Mouse (Mus musculus) cerebellum, adult 9-11 months (tissue): ENCODE results near the gene Nfkbil1.

Experiments
- DNase-seq: peaks from one replicate; pipeline ENCODE4 v3.0.0; 2022

The Nfkbil1 gene

GRCm38 (mm10) chr17:35235614-35236389, at the start of gene Nfkbil1:
TSS of gene Nfkbil1 (minus strand) at chr17:35235792.
- DNase-seq = peak; percentile 94

DNA sequence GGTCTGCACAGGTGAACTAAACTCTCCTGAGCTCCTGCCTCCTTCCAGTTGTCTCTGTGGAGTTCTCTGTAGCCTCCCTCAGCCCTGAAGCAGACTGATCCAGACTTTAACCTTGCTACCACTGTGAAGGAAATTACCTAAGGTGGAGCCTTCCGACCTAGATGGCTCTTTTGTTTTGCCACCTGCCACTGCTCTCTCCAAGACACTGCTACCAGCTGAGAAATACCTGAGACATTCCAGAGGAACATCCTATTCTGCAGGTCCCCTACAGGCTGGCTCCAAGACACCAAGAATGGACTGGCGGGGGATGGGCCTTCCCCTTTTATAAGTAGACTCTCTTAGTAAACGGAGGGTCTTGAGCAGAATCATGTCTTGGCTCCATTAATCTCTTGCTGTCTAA, 44.7 kb upstream of the Nfkbil1 start:
- no peak for DNase-seq

DNA sequence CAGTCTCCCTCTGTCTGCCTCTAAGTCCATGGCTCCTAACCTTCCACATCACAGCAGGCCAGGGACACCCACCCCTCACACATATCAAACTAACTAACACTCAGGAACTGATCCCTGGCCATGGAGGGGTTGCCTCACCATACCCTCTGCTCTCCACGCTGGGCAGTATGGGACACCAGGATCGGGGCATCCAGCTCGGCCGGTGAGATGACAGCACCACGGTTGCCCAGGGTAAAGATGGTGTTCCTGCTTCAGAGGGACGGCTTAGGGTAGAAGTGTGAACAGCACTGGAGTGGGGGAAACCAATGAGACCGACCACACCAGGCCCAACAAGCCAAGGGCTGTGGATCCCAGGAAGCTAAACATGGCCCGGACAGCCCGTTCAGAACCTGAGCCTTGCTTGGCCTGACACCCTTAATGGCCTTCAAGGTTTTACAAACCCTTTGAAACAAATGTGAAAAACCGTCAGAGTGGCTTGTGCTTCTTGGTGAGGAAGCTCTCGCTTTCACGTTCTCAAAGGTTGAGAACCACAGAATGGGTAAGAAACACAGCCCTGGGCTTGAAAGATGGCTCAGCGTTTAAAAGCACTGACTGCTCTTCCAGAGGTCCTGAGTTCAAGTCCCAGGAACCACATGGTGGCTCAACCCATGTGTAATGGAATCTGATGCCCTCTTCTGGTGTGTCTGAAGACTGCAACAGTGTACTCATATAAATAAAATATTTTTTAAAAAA, 43.5 kb upstream of the Nfkbil1 start:
- no peak for DNase-seq

GRCm38 (mm10) chr17:35278049-35278448, 42.5 kb upstream of the Nfkbil1 start:
- DNase-seq = no peak

DNA sequence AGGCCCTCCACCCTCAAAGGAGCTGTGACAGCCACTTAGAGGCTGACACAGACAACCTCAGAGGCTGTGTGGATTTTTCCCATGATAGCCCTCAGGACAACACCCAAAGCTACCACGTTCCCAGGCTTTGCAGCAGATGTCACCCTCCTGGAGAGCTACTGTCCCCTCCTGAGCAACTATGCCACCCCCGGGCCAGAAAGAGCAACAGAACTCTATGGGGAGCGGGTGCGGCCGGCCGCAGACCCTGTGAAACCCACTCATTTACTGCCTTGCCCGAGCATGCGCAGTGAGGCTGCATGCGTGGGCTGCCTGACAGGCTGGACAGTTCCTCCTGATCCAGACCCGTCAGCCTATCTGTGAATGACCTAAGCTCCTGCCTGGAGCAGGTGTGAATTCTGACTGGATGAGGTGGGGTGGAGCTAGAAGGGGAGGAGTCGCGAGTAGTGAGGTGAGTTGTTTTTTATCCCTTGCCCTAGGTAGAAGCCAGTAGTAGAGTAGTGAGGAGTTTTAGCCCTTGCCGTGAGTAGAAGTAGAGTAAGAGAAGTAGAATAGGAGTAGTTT, 40.8 kb upstream of the Nfkbil1 start:
- no peak for DNase-seq

- peak; percentile 73 for DNase-seq
Measured at GRCm38 (mm10) chr17:35274770-35275169, 39.2 kb upstream of the Nfkbil1 start.

DNA sequence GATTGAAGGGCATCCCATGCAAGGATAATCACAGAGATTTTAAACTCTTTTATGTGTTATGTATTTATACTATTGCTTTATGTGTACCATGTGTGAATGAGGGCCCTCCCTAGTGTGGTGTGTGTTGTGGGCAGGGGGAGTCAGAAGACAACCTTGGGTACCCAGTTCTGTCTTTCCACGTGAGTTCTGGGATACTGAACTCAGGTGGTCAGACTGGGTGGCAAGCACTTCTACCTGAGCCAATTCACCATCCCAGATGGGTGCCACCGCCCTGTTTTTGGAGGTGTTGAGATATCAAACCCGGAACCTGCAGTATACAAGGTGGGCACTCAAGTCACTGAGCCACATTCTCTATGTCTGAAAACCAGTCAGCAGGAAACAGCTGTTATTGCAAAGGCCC, 36.7 kb upstream of the Nfkbil1 start:
- DNase-seq = no peak

DNA sequence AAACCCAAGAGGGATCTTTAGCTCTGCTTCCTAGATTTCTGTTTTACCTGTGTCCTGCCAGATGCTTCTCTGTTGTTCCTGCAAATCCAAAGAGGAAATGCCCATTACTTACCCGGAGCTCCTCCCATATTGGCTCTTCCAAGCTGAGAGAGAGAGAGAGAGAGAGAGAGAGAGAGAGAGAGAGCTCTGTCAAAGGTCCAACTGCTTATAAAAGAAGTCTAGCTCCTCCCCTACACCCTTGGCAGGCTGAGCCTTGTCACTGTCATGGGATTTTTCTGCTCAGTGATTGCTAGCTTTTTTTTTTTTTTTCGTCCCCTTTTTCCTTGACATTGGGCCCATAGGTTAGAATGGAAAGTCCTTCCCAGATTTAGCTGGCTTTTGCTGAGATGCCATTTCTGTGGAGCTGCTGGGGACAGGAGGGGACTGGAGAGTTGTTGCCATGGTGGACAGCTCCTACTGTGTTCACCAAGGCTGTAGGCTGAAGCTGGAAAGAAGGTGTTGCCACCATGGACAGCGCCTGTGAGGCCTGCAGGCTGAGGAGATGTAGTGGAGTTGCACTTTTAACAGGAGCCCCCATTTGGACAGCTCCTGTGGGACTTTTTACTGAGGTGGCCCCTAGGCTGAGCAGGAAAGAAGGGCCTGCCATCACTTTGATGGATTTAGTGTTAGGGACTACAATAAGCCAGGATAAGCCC, 34.2 kb upstream of the Nfkbil1 start:
- no peak for DNase-seq

DNA sequence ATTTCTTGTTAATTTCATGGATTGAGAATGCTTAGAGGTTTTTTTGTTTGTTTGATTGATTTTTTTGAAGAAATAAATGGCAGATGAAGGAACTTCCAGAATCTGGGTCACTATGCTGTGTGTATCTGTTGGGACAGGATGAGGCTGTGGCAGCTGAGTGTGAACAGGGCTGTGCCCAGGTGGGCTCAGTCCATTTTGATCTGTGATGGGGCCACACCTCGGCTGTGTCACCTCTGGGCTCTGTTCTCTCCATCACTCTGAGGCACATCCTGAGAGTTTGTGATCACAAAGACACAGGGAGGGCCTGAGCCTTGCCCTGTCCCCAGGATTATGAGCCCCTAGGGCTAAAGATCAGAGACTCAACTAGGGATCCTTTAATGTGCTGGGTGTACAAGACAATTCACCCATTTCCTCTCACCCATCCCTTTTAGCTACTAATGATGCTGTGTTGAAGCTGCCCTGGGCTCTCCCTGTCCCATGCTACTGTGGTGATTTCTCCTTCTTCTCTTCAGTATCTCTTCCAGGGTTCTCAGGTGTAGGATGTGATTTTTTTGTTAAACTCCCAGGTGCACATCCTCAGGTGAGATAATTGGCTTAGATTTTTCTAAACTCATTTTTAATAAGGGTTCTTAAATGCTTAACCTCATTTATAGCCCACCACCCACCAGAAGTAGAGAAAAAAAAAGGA, 32.0 kb upstream of the Nfkbil1 start:
- DNase-seq = no peak

DNA sequence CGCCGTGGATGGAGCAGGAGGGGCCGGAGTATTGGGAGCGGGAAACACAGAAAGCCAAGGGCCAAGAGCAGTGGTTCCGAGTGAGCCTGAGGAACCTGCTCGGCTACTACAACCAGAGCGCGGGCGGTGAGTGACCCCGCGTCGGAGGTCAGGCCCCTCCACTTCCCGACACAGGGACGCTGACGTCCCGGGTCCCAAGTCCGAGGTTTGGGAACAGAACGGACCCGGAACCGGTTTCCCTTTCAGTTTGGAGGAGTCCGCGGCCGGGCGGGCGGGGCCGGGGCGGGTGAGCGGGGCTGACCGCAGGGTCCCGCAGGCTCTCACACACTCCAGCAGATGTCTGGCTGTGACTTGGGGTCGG, 27.9 kb upstream of the Nfkbil1 start:
- DNase-seq = peak; percentile 20

- peak; percentile 93 for DNase-seq
Measured at GRCm38 (mm10) chr17:35262664-35263522, 27.3 kb upstream of the Nfkbil1 start, which contains the start of gene H2-D1. TSS of gene H2-D1 (plus strand) at chr17:35262730.

DNA sequence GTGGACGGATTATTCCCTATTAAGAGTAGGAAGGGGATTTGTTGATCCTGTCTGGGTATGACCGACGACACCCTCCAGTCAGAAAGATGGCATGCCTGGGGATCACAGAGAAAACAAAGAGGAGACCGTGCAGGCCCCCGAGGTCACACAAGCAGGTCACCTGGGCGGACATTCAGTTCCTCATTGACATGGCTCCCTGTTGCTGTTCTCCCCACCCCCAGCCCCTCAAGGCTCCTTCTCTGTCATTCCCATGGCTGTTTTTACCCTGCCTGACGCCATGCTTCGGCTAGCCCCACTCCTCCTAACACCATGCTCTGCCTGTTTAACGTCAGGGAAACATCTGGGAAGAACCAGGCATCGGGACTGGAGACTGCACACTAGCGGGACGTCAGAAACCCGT, 26.1 kb upstream of the Nfkbil1 start:
- peak; percentile 26 for DNase-seq

- peak; percentile 18 for DNase-seq
Measured at GRCm38 (mm10) chr17:35259621-35260020, 24.0 kb upstream of the Nfkbil1 start.

DNA sequence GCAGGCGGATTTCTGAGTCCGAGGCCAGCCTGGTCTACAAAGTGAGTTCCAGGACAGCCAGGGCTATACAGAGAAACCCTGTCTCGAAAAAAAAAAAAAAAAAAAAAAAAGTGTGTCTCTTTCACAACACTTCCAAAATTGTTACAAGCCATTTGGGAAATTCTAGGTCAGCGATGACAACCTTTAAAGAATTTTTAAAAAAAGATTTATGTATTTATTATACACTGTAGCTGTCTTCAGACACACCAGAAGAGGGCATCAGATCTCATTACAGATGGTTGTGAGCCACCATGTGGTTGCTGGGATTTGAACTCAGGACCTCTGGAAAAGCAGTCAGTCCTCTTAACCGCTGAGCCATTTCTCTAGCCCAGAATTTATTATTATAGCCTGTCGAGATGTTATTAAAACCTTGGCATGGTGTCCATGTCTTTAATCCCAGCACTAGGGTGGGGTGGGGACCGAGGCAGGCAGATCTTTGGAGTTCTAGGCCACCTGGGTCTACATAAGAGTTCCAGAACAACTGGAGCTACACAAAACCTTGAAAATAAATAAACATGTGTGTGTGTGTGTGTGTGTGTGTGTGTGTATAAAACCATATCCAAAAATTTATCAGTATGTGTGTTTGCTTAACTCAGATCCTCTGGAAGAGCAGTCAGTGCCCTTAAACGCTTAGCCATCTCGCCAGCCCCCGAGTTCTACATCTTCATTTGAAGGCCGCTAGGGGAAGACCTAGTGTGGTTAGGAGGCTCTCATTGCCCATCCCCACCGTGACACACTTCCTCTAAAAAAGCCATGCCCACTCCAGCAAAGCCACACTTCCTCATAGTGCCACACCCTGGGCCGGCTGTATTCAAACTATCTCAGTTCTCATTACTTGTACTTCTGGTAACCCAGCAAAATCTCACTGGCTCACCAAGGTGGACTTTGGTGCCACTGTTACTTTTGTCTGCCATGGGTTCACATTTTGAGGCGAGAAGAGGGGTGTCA, 23.2 kb upstream of the Nfkbil1 start:
- peak; percentile 25 for DNase-seq

DNA sequence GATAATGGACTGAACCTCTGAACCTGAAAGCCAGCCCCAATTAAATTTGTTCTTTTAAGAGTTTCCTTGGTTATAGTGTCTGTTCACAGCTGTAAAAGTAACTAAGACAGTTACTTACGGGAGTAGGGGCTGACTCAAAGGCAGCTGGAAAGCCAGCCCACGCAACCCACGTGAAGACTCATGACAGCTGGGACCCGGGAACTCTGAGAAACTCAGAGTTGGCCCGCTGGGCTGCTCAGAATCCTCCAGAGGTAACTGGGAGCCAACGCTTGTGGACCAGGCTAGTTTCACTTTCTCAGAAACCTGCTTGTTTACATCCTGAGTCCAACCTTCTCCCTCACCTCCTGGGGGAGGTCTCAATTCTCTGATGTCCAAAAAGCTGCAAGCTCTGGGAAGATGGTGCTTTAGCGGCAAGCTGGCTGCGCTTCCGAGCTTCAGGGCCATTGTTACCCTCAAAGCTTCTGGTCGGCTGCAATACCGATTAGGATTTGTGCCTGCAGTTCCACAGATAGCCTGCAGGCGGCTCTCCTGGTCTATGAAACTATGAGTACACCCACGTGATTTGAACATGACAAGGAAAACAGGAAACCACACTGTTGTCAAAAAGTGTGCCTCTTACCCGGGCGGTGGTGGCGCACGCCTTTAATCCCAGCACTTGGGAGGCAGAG, 22.4 kb upstream of the Nfkbil1 start:
- peak; percentile 90 for DNase-seq

GRCm38 (mm10) chr17:35257378-35257777, 21.8 kb upstream of the Nfkbil1 start:
- DNase-seq = no peak

DNA sequence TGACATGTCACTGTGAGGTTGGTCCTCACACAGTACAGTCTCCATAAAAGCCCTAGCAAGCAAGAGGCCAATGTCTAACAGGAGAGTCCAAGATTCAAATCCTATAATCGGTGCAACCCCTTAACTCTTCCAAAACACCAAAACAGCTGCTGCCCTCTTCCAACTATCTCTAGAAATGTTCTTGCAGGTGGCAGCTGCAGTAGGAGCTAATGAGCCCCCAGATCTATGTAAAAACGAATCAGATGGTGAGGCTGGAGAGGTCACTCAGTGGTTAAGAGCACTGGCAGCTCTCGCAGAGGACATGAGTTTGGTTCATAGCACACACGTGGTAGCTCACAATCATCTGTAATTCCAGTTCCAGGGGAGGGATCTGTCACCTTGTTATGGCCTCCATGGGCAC, 20.1 kb upstream of the Nfkbil1 start:
- DNase-seq = peak; percentile 7

GRCm38 (mm10) chr17:35255301-35255700, 19.7 kb upstream of the Nfkbil1 start:
- peak; percentile 31 for DNase-seq

GRCm38 (mm10) chr17:35254241-35255098, 18.9 kb upstream of the Nfkbil1 start:
- DNase-seq = peak; percentile 60
